Mouse (Mus musculus) cerebellum, postnatal 25 days (tissue): ENCODE data around the gene Aacs.

Source experiments
- DNase-seq, 2 experiments: peaks; one replicate each; pipeline ENCODE4 v3.0.0; 2021; ENCODE audit warnings: mixed read lengths in 2 of 2

Gene Aacs

GRCm38 (mm10) chr5:125495655-125496054, 20.0 kb downstream of the Aacs start:
- no peak for DNase-seq

- peak; percentile 84 to 90 for DNase-seq
These were observed 22.4 kb downstream of the Aacs start for GRCm38 (mm10) chr5:125497821-125498600.

- no peak for DNase-seq
These were observed 25.9 kb downstream of the Aacs start for GRCm38 (mm10) chr5:125501505-125501904.

GRCm38 (mm10) chr5:125502186-125502585, 26.6 kb downstream of the Aacs start:
- DNase-seq = no peak

GRCm38 (mm10) chr5:125503628-125504027, 28.0 kb downstream of the Aacs start:
- DNase-seq = no peak

- DNase-seq = no peak
These were observed 29.1 kb downstream of the Aacs start for GRCm38 (mm10) chr5:125504692-125505091.

- DNase-seq = no peak
These were observed 30.4 kb downstream of the Aacs start for GRCm38 (mm10) chr5:125505968-125506367.

GRCm38 (mm10) chr5:125507582-125507981, 32.0 kb downstream of the Aacs start:
- DNase-seq = peak in 1 of 2 experiments; percentile 38

- no peak for DNase-seq
These were observed 32.4 kb downstream of the Aacs start for GRCm38 (mm10) chr5:125508006-125508405.

GRCm38 (mm10) chr5:125509541-125509940, 33.9 kb downstream of the Aacs start:
- peak; percentile 65 to 77 for DNase-seq

GRCm38 (mm10) chr5:125515006-125515405, 39.4 kb downstream of the Aacs start:
- DNase-seq = no peak

- peak in 1 of 2 experiments; percentile 65 for DNase-seq
These were observed 43.0 kb downstream of the Aacs start for GRCm38 (mm10) chr5:125518640-125519039.

GRCm38 (mm10) chr5:125520930-125521590, 45.4 kb downstream of the Aacs start:
- no peak for DNase-seq

GRCm38 (mm10) chr5:125523361-125523760, 47.7 kb downstream of the Aacs start:
- no peak for DNase-seq

GRCm38 (mm10) chr5:125525516-125525915, 49.9 kb downstream of the Aacs start:
- no peak for DNase-seq

- peak in 1 of 2 experiments; percentile 38 for DNase-seq
These were observed 50.9 kb downstream of the Aacs start for GRCm38 (mm10) chr5:125526464-125526863.

- DNase-seq = peak; percentile 82 to 88
These were observed 53.5 kb downstream of the Aacs start for GRCm38 (mm10) chr5:125529109-125529508.

- peak in 1 of 2 experiments; percentile 17 for DNase-seq
These were observed 56.0 kb downstream of the Aacs start, which contains the start of gene Tmem132b for GRCm38 (mm10) chr5:125531634-125532033. Gene Tmem132b (plus strand): TSS chr5:125531774.

GRCm38 (mm10) chr5:125532191-125532544, 56.6 kb downstream of the Aacs start:
- DNase-seq = peak in 1 of 2 experiments; percentile 40

- peak in 1 of 2 experiments; percentile 15 for DNase-seq
These were observed 57.1 kb downstream of the Aacs start for GRCm38 (mm10) chr5:125532545-125533224.

- DNase-seq = no peak
These were observed 57.7 kb downstream of the Aacs start for GRCm38 (mm10) chr5:125533225-125533900.

- no peak for DNase-seq
These were observed 58.6 kb downstream of the Aacs start for GRCm38 (mm10) chr5:125534168-125534610.
